Mouse (Mus musculus): Measurements from ENCODE around the gene Pik3cg.

Pik3cg gene

GRCm38 (mm10) chr12:32143151-32143550 is 65.3 kb downstream of the Pik3cg start:
- DNase-seq (ENCODE audit: low spot score), result no peak

- no peak for DNase-seq (ENCODE audit: low spot score)
These were observed 66.7 kb downstream of the Pik3cg start for GRCm38 (mm10) chr12:32141766-32142165.

- DNase-seq (ENCODE audit: low spot score), result no peak
These were observed 69.6 kb downstream of the Pik3cg start for GRCm38 (mm10) chr12:32138831-32139230.

- no peak for DNase-seq (ENCODE audit: low spot score)
These were observed 70.1 kb downstream of the Pik3cg start for GRCm38 (mm10) chr12:32138362-32138761.

GRCm38 (mm10) chr12:32137542-32137941 is 70.9 kb downstream of the Pik3cg start:
- DNase-seq (ENCODE audit: low spot score), result no peak

- no peak for DNase-seq (ENCODE audit: low spot score)
These were observed 80.6 kb downstream of the Pik3cg start for GRCm38 (mm10) chr12:32127599-32128507.

- no peak for DNase-seq (ENCODE audit: low spot score)
These were observed 81.3 kb downstream of the Pik3cg start for GRCm38 (mm10) chr12:32127158-32127557.

GRCm38 (mm10) chr12:32124456-32124855 is 84.0 kb downstream of the Pik3cg start:
- no peak for DNase-seq (ENCODE audit: low spot score)

- DNase-seq (ENCODE audit: low spot score), result no peak
These were observed 84.4 kb downstream of the Pik3cg start for GRCm38 (mm10) chr12:32124030-32124429.

- no peak for DNase-seq (ENCODE audit: low spot score)
These were observed 84.9 kb downstream of the Pik3cg start for GRCm38 (mm10) chr12:32123559-32123958.

All from urinary bladder, postnatal 14 days (tissue).